Mouse (Mus musculus) G1E (cell line): Measurements from ENCODE around the gene Neb. TPM values are rescaled to one million over a fixed set of nuclear protein-coding genes. Genes with fewer than 3 reads are reported as not detected.
A peak's percentile ranks its signal among the peaks of the same experiment; 100 is the strongest.

Experiments used
- ATAC-seq: 2 replicates; pipeline ENCODE4 v1.8.0; 2016; ENCODE audit warnings: mild to moderate bottlenecking; ENCODE audit not compliant: insufficient number of reproducible peaks, poor library complexity, low FRiP score, severe bottlenecking; ENCODE audit errors: extremely low read depth
- DNase-seq: peaks from one replicate; pipeline ENCODE4 v3.0.0; 2012; ENCODE audit warnings: low spot score
- H3K27me3 ChIP-seq: 2 replicates; pipeline ENCODE4 v1.6.1; 2012; ENCODE audit warnings: mild to moderate bottlenecking, low read length, inconsistent platforms; ENCODE audit not compliant: insufficient read depth
- H3K36me3 ChIP-seq: replicated peaks from 2 replicates; pipeline ENCODE3; 2012; ENCODE audit warnings: mild to moderate bottlenecking, inconsistent platforms
- H3K4me1 ChIP-seq: 2 replicates; pipeline ENCODE4 v1.6.1; 2012; ENCODE audit warnings: low read depth, low read length, inconsistent platforms, mixed read lengths; ENCODE audit not compliant: insufficient read depth
- H3K4me3 ChIP-seq: 2 replicates; pipeline ENCODE4 v1.5.1; 2012; ENCODE audit warnings: low read depth, mild to moderate bottlenecking, inconsistent platforms, low read length, moderate library complexity, mixed read lengths
- H3K9me3 ChIP-seq: replicated peaks from 2 replicates; pipeline ENCODE4 v1.6.1; 2012; ENCODE audit warnings: inconsistent platforms
- CTCF ChIP-seq: IDR thresholded peaks from 2 replicates; pipeline ENCODE4 v1.5.1; 2012; ENCODE audit warnings: low read depth, low read length, inconsistent platforms, mixed read lengths
- GATA1 ChIP-seq: IDR thresholded peaks from 2 replicates; pipeline ENCODE4 v1.6.1; 2012; ENCODE audit warnings: borderline replicate concordance, low read length, inconsistent platforms, mixed read lengths
- GATA2 ChIP-seq: IDR thresholded peaks from 2 replicates; pipeline ENCODE4 v1.6.1; 2012; ENCODE audit warnings: low read depth, low read length, inconsistent platforms, borderline replicate concordance
- POLR2AphosphoS5 ChIP-seq: IDR thresholded peaks from 2 replicates; pipeline ENCODE4 v1.6.1; 2012; ENCODE audit warnings: low read depth, low read length, inconsistent platforms; ENCODE audit not compliant: insufficient replicate concordance
- TAL1 ChIP-seq: conservative IDR thresholded peaks from 2 replicates; pipeline ENCODE4 v1.6.1; 2012; ENCODE audit warnings: low read depth, low read length, inconsistent platforms, mixed read lengths
- polyA plus RNA-seq: library from polyadenylated mRNA; stranded (reverse); fragments of >175 nt; gene quantifications from 2 replicates; pipeline ENCODE4 v1.2.3, GENCODE M21; 2012
- total RNA-seq, 2 experiments: library from RNA; stranded (forward) in 1 of 2; stranded (reverse) in 1 of 2; fragments of 200-1000 nt in 1 of 2; fragments of >200 nt in 1 of 2; fragmentation: Nextera tagmentation in 1 of 2; gene quantifications; 2 replicates each; pipeline ENCODE4 v1.2.3; 2014 to 2017

Gene Neb
- total and polyA plus RNA-seq, 3 experiments = 0.05 to 1.2 (median 0.75) TPM

DNA sequence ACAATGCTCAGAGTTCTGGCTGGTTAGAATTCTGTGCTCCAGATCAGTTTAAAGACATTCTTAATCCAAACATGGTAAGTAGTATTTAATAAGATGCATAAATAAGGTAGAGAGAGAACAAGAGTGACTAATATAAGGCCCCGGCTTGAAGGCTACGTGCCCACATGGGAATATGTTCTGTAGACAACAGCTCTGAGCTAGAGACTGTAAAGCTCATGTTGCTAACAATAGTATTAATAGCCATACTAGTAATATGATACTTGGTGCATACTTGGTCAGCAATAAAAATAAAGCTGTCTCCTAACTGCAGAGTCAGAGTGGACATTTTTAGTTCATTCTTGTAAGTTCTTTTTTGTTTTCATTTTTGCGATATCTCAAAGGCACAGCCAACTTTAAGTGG, 56.4 kb downstream of the Neb start:
- Histone ChIP-seq H3K27me3 (0 out of 2 replicates have a peak, but pooled peaks cover 8% of the 10 kb centered on the region), H3K4me1 (peaks cover 32% of the 10 kb centered on the region), H3K4me3 (no peak overlapping the region), H3K9me3 (no peaks in the 10 kb centered on the region), H3K36me3 (no peaks in the 10 kb centered on the region)
- no peak for DNase-seq
- TF ChIP-seq GATA2 (no peak), TAL1 (no peak), POLR2AphosphoS5 (no peak), GATA1 (no peak), CTCF (no peak)
- no peak for ATAC-seq

DNA sequence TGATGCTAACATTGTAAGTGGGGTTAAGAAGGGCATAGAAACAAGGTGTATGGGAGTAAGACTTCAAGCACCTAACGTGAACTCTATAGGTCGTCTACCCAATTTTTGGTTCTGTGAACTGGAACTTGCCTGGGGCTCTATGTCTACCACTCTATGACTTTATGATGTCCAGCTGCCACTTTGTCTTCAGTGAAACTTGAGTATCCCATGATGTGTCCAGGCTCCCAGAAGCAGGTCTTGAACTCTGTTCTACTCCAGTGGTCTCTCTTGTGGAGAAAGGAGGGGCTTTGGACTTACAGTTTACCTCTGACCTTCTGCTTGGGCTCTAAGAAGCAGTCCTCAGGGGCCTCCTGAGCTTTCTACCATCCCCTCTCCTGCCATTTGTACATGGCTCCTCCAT, 58.1 kb downstream of the Neb start:
- H3K27me3 ChIP-seq = no peaks in the 10 kb centered on the region
- no peak for TF ChIP-seq GATA1
- TF ChIP-seq GATA2 = no peak
- no peak for TF ChIP-seq TAL1
- TF ChIP-seq CTCF = no peak
- TF ChIP-seq POLR2AphosphoS5 = no peak
- H3K4me3 ChIP-seq = no peak overlapping the region
- ATAC-seq = no peak
- no peak for DNase-seq
- no peaks in the 10 kb centered on the region for H3K36me3 ChIP-seq
- H3K9me3 ChIP-seq = no peaks in the 10 kb centered on the region
- peaks cover 46% of the 10 kb centered on the region for H3K4me1 ChIP-seq

DNA sequence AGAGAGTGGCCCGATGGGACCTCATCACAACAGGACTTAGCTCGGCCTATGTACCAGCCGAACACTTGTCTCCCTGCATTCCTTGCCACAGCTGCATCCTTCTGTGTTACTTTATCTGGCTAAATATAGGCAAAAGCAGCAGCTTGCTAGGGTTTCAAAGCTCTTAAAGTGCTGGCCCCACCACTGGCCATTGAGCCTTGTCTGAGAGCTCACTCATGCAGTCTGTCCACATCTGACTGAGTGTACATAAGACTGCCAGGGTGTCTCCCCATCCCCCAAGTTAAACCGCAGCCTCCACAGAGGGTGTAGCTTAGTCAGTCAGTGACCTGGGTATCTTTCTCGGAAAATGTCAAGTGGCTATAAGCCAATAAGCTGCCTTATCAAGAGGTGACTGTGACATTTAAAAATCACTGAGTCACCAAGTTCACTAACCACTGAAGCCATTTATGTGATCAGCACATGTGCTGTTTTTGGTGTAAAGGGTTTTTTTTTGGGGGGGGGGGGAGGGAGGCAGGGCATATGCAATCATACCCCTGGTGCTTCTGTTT, 59.2 kb downstream of the Neb start:
- DNase-seq (peak; percentile 20), ATAC-seq (peak; percentile 78)
- Histone ChIP-seq H3K4me1 (peaks cover 56% of the 10 kb centered on the region), H3K27me3 (no peaks in the 10 kb centered on the region), H3K9me3 (no peaks in the 10 kb centered on the region), H3K36me3 (no peaks in the 10 kb centered on the region), H3K4me3 (no peak overlapping the region; the same call in 1 of the 2 replicates)
- no peak for TF ChIP-seq CTCF
- no peak for TF ChIP-seq TAL1
- no peak for TF ChIP-seq GATA1
- TF ChIP-seq POLR2AphosphoS5 = no peak
- no peak for TF ChIP-seq GATA2

DNA sequence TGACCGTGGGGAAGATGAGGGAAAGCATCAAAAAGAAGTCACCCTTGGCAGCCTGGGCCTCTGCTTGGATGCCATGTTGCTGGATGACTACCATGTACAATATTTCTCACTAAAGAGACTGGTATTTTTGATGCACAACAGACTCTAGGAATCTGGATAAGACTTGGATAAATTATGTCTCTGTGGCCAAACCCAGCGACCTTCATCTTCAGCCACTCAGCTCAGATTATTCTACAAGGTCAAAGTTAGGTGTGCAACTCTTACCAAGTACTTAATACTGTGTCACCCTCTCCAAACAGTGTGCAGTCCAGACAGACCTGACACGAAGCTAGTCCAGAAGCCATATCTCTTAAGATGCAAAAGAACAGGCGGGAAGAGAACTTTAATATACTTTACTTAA, 60.8 kb downstream of the Neb start:
- ATAC-seq (no peak), DNase-seq (no peak)
- TF ChIP-seq CTCF = no peak
- no peak for TF ChIP-seq GATA2
- no peak for TF ChIP-seq GATA1
- no peak for TF ChIP-seq POLR2AphosphoS5
- no peak for TF ChIP-seq TAL1
- H3K4me1 ChIP-seq = peaks cover 68% of the 10 kb centered on the region
- no peaks in the 10 kb centered on the region for H3K9me3 ChIP-seq
- H3K27me3 ChIP-seq = no peaks in the 10 kb centered on the region
- H3K36me3 ChIP-seq = no peaks in the 10 kb centered on the region
- H3K4me3 ChIP-seq = no peak overlapping the region

DNA sequence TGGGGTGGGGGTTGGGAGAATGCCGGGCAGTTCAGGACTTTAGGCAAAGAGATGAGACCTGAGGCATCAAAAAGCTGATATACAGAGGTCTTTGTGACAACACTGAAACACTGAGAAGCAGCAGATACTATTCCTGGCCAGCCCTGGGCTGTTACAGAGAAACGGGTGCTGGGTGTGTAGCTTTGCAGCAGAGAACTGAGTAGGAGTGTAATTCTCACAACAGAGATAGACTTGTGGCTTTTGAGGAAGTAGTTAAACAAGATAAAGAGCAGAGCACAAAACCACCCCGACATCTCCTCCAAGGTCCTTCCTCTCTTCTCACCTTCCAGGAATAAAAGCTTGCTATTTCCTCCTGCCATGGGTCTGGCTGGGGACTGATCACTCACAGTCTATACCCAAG, 62.5 kb downstream of the Neb start:
- Histone ChIP-seq H3K4me1 (peaks cover 73% of the 10 kb centered on the region), H3K27me3 (no peaks in the 10 kb centered on the region), H3K4me3 (peak overlapping the region; percentile 35; the same call in 1 of the 2 replicates), H3K9me3 (no peaks in the 10 kb centered on the region), H3K36me3 (no peaks in the 10 kb centered on the region)
- TF ChIP-seq GATA1 (no peak), CTCF (no peak), POLR2AphosphoS5 (no peak), TAL1 (no peak), GATA2 (no peak)
- DNase-seq = peak; percentile 15
- ATAC-seq = peak; percentile 54

DNA sequence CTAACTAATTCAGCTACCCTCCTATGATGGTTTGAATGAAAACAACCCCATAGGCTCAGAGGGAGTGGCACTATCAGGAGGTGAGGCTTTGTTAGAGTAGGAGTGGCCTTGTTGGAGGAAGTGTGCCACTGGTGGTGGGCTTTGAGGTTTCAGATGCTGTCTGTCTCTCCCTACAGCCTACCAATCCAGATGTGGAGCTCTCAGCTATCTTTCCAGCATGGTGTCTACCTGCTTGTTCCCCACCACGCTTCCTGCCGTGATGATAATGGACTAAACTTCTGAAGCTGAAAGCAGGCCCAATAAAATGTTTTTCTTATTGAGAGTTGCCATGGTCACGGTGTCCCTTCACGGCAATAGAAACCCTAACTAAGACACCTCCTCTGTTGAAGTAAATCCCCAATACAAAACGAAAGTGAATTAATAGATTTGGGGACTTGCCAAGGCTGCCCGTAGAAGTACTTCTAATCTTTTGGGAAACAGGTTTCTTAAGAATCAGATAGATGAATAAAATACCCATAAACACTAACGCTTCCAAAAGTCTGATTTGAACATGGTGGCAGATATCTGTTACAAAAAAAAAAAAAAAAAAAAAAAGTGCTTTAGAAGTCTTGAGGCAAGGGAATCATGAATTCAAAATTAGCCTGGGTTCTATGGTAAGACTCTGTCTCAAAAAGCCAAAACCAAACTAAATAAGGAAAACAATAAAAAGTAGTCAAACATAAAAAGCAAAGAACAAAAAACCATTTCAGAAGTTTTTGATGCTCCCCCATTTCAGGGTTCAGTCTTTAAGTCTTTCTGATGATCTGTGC, 63.1 kb downstream of the Neb start:
- H3K4me1 ChIP-seq = peaks cover 74% of the 10 kb centered on the region
- DNase-seq (no peak), ATAC-seq (peak; percentile 12; the same call in 1 of the 2 replicates)
- peak overlapping the region; percentile 35; the same call in 1 of the 2 replicates for H3K4me3 ChIP-seq
- TF ChIP-seq GATA1 = no peak
- no peak for TF ChIP-seq CTCF
- no peak for TF ChIP-seq TAL1
- no peak for TF ChIP-seq GATA2
- no peak for TF ChIP-seq POLR2AphosphoS5
- H3K9me3 ChIP-seq = no peaks in the 10 kb centered on the region
- no peaks in the 10 kb centered on the region for H3K36me3 ChIP-seq
- no peaks in the 10 kb centered on the region for H3K27me3 ChIP-seq
